Mouse (Mus musculus) fibroblast of lung, adult 2 months (primary cell): ENCODE measurements around the gene Olfr1406.
"Not testable (repeated sequence)": the region's sequence is repeated elsewhere in the genome, so short reads cannot be mapped to it uniquely, and the experiment has no call there.

Source experiments
- DNase-seq: peaks from one replicate; pipeline ENCODE4 v3.0.0-alpha.2; 2011; ENCODE audit warnings: low read depth

Olfr1406 gene

DNA sequence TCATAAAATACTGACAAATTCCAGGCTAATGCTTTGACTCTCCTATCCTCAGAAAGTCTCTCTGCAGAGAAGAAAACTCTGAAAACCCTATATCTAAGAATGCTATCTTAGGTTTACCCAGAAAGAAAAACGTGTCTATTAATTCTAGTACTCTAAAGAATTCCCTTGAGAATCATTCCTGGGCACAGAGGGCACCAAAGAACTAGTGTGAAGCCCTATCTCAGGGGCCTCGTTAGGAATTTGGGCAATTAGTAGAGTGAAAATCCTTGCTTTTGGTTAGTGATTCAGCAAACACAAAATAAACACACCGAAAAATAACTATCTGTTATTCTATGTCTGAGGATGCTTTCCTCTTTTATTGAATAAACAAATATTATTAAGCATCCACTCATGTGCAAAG is at the start of gene Olfr1406:
TSS of gene Olfr1406 (minus strand) at position 101 of the 400 bp plus-strand sequence.
- DNase-seq = no peak

DNA sequence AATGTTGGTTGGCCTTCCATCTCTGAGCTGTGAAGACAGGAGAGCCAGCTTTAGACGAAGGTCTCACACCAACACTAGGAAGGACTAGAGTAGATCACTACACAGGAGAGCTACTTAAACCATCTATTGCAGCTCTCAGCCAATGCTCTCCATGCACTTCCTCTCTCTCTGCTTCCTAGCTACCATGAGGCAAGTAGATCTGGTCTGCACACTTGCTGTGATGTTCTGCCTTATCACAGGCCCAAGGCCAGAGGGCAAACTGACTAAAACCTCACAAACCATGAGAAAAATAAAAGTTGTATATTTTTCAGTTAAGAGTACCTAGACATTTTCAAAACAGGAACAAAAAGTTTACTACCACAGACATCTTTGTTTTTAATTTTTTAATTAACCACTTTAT is 46.6 kb upstream of the Olfr1406 start:
- not testable (repeated sequence) for DNase-seq

DNA sequence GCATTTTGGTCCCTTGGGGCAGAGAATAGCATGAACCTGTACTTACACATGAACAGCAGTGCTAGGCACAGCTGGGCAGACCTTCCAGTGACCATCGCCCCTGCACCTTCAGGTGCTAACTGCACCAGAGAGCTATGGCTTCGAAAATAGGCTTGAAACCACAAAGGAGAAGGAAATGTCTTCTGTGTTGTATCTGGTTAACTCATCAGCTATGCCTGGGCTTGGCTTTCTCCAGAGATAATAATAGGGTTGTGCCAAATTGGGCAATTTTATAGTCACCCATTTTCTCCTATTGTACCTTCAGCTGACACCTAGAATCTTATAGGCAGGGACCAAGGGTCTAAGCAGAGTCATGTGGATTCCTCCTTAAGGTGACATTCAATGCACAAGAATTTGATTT is 36.6 kb upstream of the Olfr1406 start, which contains the start of gene Fcer1a:
TSS of gene Fcer1a (minus strand) at position 134 of the 400 bp plus-strand sequence.
- DNase-seq = no peak

DNA sequence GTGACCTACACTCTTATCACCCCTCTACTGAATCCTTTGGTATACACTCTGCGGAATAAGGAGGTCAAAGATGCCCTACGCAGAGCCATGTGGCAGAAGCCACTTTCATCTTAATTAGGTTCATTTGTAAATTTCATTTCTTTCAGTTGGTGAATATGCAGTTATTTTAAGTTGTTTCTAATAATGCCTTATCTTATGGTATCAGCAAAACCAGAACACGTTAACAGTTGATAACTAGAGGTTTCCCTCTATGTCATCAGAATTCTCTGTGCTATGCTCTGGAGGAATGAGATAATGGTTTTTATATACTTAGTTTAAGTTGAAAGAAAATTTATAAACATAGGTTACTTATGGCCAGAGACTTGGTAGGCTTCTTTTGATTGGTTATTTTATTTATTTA is 26.0 kb upstream of the Olfr1406 start:
- DNase-seq = no peak

DNA sequence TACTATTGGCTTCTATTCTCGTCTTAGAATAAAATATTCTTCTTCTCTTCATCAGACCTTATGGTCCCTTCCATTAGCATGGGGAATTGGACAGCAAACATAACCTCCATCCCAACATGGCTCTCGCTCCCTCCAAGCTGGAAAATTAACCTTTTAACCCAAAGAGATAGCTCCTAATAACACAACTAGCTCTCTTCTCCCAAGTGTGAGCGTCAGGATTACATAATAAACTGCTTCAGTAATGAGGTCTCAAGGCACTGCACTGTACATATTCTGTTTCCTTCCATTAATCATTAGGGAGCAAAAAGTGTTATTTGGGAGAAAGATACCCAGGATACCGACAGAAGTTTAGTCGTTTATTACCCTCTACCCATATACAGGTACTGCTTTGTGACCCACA is 21.7 kb upstream of the Olfr1406 start, which contains the start of gene Olfr1404:
TSS of gene Olfr1404 (plus strand) at position 301 of the 400 bp plus-strand sequence.
- no peak for DNase-seq

DNA sequence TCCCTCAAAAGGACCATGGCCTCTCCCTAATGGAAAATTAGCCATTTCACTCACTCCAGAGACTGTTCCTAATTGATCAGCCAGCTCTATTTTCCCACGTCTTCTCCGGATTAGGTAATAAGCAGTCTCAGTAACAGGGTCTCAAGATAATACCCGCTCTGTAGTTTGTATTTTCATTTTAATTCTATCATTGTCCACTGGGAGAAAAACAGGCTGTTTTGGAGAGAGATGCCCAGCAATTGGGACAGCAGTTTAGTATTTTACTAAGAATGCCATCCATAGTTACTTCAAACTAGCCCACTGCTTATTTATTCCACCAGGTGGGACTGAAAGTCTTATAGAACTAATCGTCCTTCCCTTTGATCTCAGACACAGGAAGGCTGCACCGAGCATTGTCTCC is 7.1 kb upstream of the Olfr1406 start, which contains the start of gene Olfr218:
TSS of gene Olfr218 (plus strand) at position 301 of the 400 bp plus-strand sequence.
- DNase-seq = no peak

DNA sequence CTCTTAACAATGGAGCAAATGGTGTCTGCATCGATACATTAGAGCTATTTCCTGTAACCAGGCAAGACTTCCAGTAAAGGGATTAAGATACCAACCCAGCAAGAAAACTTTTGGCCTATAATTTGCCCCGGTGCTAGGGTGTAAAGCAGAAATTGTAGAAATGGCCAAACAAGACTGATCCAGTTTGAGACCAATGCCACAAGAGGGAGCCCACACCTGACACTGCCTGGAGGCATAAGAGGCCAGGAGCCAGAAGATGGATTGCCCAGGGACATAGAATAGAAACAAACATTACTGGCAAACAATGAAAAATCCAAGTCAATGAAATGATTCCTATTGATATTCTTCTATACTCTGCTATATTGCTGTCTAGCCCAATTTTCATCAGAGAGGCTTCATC is 5.9 kb upstream of the Olfr1406 start:
- no peak for DNase-seq

DNA sequence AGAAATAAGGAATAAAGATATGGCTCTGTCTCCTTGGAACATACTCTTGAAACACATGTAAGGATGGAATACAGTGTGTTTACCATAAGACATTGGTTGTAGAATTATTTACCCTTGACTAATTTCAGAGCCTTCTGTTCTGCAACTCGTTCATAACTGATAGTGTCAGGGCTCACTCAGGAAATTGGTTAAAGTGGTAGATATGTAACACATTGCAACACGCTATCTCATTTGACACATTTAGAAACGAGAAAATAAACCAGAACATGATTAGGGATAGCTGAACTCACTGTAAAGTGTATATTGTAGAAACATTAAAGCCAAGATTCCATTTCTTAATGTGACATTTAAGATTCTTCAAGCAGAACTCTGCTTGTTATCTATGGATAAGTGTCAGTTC is 1.6 kb upstream of the Olfr1406 start:
- no peak for DNase-seq

DNA sequence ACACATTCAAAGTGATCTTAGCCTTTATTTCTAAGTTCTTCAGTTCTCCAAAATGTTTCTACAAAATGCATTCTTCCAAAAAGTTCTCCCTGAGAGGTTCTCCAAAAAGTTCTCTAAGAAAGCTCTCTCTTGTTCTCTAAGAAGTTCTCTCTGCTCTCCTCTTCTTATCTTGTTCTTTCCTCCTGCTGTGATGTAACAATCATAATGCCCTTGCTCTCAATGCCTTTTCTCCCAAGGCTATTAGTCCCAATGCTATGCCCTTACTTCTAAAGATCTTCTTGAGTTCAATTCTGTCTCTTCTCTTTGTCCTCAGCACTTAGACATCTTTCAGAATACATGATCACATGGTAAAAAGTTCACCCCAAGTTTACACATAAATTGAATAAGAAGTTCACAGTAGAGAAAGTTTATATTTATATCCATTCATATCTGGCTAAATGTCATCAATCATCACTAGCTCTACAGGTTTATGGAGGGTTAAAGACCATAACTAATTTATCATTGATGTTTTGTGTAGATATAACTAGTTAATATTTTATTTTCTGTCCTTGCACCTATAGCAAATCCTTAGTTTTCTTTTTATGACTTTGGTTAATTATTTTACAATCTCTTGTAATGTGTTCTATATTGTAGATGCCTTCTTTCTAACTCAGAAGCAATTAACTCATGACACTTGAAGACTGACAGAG is 16.1 kb downstream of the Olfr1406 start:
- no peak for DNase-seq

DNA sequence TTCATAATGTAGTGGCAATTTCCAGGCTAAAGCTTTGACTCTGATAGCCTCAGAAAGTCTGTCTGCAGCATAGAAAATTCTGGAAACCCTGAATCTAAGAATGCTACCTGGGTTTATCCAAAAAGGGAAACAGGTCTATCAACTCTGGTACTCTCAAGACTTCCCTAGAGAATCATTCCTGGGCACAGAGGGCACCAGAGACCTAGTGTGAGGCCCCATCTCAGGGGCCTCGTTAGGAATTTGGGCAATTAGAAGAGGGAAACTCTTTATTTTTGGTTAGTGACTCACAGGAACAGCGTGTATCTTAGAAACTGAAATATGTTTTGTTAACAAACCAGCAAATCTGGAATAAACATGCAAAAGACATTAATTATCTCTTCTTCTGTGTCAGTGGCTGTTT is 53.2 kb downstream of the Olfr1406 start, which contains the start of gene Olfr1408:
TSS of gene Olfr1408 (minus strand) at position 101 of the 400 bp plus-strand sequence.
- no peak for DNase-seq
